Mouse (Mus musculus) forebrain, embryonic 15.5 days (tissue): ENCODE measurements around the gene Naaladl1. TPM values are rescaled to one million over a fixed set of nuclear protein-coding genes. Genes with fewer than 3 reads are reported as not detected.
A peak's percentile ranks its signal among the peaks of the same experiment; 100 is the strongest.
"Not testable (repeated sequence)": the region's sequence is repeated elsewhere in the genome, so short reads cannot be mapped to it uniquely, and the experiment has no call there.

Source experiments
- ATAC-seq: fragments of 200-750 bp; cut with Nextera tagmentation; replicated peaks from 2 replicates; pipeline ENCODE4 v1.8.0; 2017; ENCODE audit warnings: mild to moderate bottlenecking, moderate TSS enrichment, moderate library complexity
- H3K27ac ChIP-seq: fragments of 300-500 bp; sonication (generic); replicated peaks from 2 replicates; pipeline ENCODE4 v1.5.1; 2015; ENCODE audit warnings: mild to moderate bottlenecking, inconsistent platforms
- H3K27me3 ChIP-seq: fragments of 300-500 bp; sonication (generic); 2 replicates; pipeline ENCODE4 v1.6.1; 2015; ENCODE audit warnings: inconsistent platforms
- H3K36me3 ChIP-seq: fragments of 300-500 bp; sonication (generic); 2 replicates; pipeline ENCODE4 v1.6.1; 2015; ENCODE audit warnings: mild to moderate bottlenecking, inconsistent platforms
- H3K4me1 ChIP-seq: fragments of 300-500 bp; sonication (generic); 2 replicates; pipeline ENCODE4 v1.6.1; 2015; ENCODE audit warnings: inconsistent platforms
- H3K4me2 ChIP-seq: fragments of 300-500 bp; sonication (generic); replicated peaks from 2 replicates; pipeline ENCODE4 v1.6.1; 2015; ENCODE audit warnings: mild to moderate bottlenecking, inconsistent platforms
- H3K4me3 ChIP-seq: fragments of 300-500 bp; sonication (generic); 2 replicates; pipeline ENCODE4 v1.5.1; 2015; ENCODE audit warnings: mild to moderate bottlenecking, inconsistent platforms
- H3K9ac ChIP-seq: fragments of 300-500 bp; sonication (generic); replicated peaks from 2 replicates; pipeline ENCODE4 v1.6.1; 2015; ENCODE audit warnings: mild to moderate bottlenecking, inconsistent platforms
- H3K9me3 ChIP-seq: fragments of 300-500 bp; sonication (generic); 2 replicates; pipeline ENCODE4 v1.6.1; 2016; ENCODE audit warnings: inconsistent platforms
- WGBS: fragments of 180-500 bp; shearing (Covaris S2); methylation state at CpG from one replicate; pipeline ENCODE4 v1.1.7; 2015; ENCODE audit warnings: mixed read lengths; 5-methylcytosine and 5-hydroxymethylcytosine counted together
- polyA plus RNA-seq: library from polyadenylated mRNA; unstranded; fragments of >200 nt; fragmentation: Nextera tagmentation; extraction: Ambion mirVana; gene quantifications from 2 replicates; pipeline ENCODE4 v1.2.1, GENCODE M21; 2015

Naaladl1 gene
- polyA plus RNA-seq, 1 experiment from 2014 or later = 0.53 TPM

- peaks cover 26% of the 10 kb centered on the region for H3K4me1 ChIP-seq
- no peak overlapping the region for H3K9ac ChIP-seq
- no peaks in the 10 kb centered on the region for H3K36me3 ChIP-seq
- ATAC-seq = no peak
- no peak overlapping the region for H3K27ac ChIP-seq
- no peaks in the 10 kb centered on the region for H3K9me3 ChIP-seq
- no peak overlapping the region for H3K4me2 ChIP-seq
- WGBS = 42% methylated on average over 19 of the region's 19 CpGs
- H3K4me3 ChIP-seq = no peak overlapping the region
- H3K27me3 ChIP-seq = no peaks in the 10 kb centered on the region
These were observed 16.2 kb downstream of the Naaladl1 start for GRCm38 (mm10) chr19:6121761-6122160.

DNA sequence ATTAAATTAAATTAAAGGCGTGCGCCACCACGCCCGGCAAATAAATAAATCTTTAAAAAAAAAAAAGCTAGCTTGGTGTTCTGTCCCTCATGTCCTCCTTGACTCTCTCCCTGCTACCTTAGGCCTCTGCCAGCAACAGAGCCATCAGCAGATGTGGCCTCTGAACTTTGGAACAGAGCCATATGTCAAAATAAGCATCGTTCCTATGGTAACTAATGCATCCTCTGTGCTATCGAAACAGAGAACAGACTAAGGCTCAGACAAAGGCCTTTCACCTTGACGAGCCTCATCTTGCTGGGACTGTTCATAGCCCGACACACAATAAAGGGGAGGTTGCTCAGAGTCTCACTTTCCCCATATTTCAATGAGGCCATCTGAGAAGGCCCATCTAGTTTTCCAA lies 17.7 kb downstream of the Naaladl1 start:
- Histone ChIP-seq H3K4me1 (peaks cover 20% of the 10 kb centered on the region), H3K27ac (peak overlapping the region; percentile 25; the same call in 1 of the 2 replicates), H3K4me3 (no peak overlapping the region), H3K36me3 (no peaks in the 10 kb centered on the region), H3K9me3 (no peaks in the 10 kb centered on the region), H3K9ac (no peak overlapping the region), H3K4me2 (no peak overlapping the region), H3K27me3 (no peaks in the 10 kb centered on the region)
- no peak for ATAC-seq
- 64% methylated on average over 8 of the region's 8 CpGs for WGBS

- no peak overlapping the region for H3K27ac ChIP-seq
- no peaks in the 10 kb centered on the region for H3K36me3 ChIP-seq
- no peaks in the 10 kb centered on the region for H3K9me3 ChIP-seq
- H3K4me2 ChIP-seq = no peak overlapping the region
- H3K9ac ChIP-seq = no peak overlapping the region
- H3K4me1 ChIP-seq = peaks cover 10% of the 10 kb centered on the region
- WGBS = 64% methylated on average over 2 of the region's 2 CpGs
- H3K4me3 ChIP-seq = no peak overlapping the region
- no peaks in the 10 kb centered on the region for H3K27me3 ChIP-seq
- ATAC-seq = no peak
These were observed 19.3 kb downstream of the Naaladl1 start for GRCm38 (mm10) chr19:6124898-6125297.

GRCm38 (mm10) chr19:6126289-6126688 lies 20.7 kb downstream of the Naaladl1 start:
- Histone ChIP-seq H3K27ac (no peak overlapping the region), H3K4me2 (no peak overlapping the region), H3K27me3 (no peaks in the 10 kb centered on the region), H3K9me3 (no peaks in the 10 kb centered on the region), H3K9ac (no peak overlapping the region), H3K36me3 (no peaks in the 10 kb centered on the region), H3K4me1 (peaks cover 10% of the 10 kb centered on the region; the same call in 1 of the 2 replicates), H3K4me3 (no peak overlapping the region)
- ATAC-seq = no peak
- WGBS = 25% methylated on average over 4 of the region's 4 CpGs

DNA sequence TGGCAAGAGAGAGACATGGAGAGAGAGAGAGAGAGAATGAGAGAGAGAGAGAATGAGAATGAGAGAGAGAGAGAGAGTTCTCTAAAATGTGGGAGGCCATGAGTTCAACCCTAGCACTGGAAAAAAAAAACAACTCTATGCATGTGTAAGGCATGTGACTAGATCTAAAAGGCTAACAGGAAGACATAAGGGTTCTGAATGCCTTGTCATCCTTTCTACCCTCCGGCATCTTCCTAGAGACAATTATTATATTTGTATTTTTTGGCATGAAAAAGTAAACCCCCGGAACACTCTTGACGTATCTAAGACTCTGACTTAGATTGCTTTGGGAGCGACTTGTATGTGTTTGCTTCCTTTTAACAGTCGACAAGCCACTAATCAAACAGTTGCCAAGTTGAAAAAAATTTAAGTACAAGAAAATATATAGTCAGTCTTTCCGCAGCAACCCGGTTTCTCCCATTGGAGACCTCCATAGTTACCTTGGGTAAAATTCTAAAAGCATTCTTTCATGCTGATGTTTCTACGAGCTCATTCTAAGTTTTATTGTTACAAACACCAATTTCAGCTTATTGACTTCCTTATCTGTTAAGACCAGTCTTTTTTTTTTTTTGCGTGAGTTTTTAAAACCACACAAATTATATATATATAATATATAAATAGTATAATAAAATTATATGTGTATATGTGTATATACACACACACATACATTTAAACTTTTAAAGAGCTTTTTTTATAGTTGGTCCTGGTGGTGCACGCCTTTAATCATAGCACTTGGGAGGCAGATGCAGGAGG lies 21.4 kb downstream of the Naaladl1 start:
- no peaks in the 10 kb centered on the region for H3K9me3 ChIP-seq
- peak overlapping the region; percentile 49 for H3K4me3 ChIP-seq
- no peak for ATAC-seq
- peak overlapping the region; percentile 51 for H3K4me2 ChIP-seq
- no peak overlapping the region for H3K9ac ChIP-seq
- H3K4me1 ChIP-seq = peaks cover 10% of the 10 kb centered on the region; the same call in 1 of the 2 replicates
- H3K27ac ChIP-seq = peak overlapping the region; percentile 85; the same call in 1 of the 2 replicates
- H3K36me3 ChIP-seq = no peaks in the 10 kb centered on the region
- no peaks in the 10 kb centered on the region for H3K27me3 ChIP-seq
- 76% methylated on average over 10 of the region's 10 CpGs for WGBS

DNA sequence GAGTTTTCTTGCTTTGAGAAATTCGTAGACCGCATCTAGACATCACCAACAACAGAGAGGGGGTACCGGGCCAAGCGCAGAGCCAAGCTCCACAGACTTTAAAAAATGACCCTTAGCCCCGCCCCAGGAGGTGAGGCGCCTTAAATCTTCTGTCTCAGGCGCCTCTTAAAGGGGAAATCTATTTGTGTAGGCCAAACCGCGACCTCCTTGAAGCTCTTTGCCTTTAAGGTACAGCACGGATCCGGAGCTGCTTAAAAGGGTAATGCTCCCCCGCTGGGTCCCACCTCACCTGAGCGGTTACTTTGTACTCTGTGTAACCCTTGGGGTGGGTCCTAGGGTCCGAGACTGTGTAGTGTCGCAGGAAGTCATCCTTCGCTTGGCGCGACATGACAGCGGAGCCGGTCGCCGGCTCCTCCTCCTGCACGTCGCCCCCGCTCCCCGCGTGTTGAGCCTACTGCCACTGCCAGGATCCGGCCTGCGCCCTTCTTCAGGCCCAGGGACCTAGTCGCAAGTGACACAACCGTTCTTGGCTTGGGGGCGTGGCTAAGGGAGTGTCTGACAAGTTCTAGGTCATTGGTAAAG lies 22.3 kb downstream of the Naaladl1 start, which contains the start of gene Snx15:
TSS of gene Snx15 (minus strand) at position 545 of the 582 bp plus-strand sequence.
- peak within 1 kb of the TSS; percentile 55 for H3K9ac ChIP-seq
- H3K4me1 ChIP-seq = peaks cover 10% of the 10 kb centered on the region; the same call in 1 of the 2 replicates
- peak within 1 kb of the TSS; percentile 49 for H3K4me3 ChIP-seq
- no peaks in the 10 kb centered on the region for H3K27me3 ChIP-seq
- peak within 1 kb of the TSS; percentile 85 for H3K27ac ChIP-seq
- WGBS = under 1% methylated on average over 32 of the region's 32 CpGs
- ATAC-seq = peak; percentile 96
- H3K9me3 ChIP-seq = no peaks in the 10 kb centered on the region
- peak within 1 kb of the TSS; percentile 51 for H3K4me2 ChIP-seq
- H3K36me3 ChIP-seq = no peaks in the 10 kb centered on the region

DNA sequence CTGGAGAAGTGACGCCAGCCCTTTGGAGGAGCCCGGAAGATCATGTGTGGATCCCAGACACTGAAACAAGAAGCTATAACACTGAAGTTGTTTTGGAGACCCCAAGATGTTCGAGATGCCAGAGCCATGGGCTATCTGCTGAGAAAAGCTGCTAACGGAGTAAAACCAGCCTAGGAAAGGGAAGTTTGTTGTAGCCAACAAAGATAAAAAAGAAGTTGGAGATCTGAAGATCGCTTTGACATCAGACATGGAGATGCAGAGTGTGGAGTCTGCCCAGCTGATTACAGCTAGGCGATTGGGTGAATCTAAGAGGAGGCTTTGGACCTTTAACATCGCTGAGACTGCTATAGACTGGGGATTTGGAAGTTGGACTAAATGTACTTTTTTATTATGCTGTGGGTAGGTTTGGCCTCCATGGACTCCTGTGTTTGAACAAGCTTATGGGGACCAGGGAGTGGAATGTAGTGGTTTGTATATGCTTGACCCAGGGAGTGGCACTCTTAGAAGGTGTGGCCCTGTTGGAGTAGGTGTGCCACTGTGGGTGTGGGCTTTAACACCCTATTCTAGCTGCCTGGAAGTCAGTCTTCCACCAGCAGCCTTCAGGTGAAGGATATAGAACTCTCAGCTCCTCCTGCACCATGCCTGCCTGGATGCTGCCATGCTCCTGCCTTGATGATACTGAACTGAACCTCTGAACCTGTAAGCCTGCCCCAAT lies 25.0 kb downstream of the Naaladl1 start:
- peaks cover 11% of the 10 kb centered on the region; the same call in 1 of the 2 replicates for H3K36me3 ChIP-seq
- not testable (repeated sequence) for H3K27ac ChIP-seq, H3K4me3 ChIP-seq, H3K4me1 ChIP-seq, H3K9me3 ChIP-seq, H3K9ac ChIP-seq, ATAC-seq, H3K4me2 ChIP-seq, H3K27me3 ChIP-seq
- WGBS = 81% methylated on average over 7 of the region's 7 CpGs

DNA sequence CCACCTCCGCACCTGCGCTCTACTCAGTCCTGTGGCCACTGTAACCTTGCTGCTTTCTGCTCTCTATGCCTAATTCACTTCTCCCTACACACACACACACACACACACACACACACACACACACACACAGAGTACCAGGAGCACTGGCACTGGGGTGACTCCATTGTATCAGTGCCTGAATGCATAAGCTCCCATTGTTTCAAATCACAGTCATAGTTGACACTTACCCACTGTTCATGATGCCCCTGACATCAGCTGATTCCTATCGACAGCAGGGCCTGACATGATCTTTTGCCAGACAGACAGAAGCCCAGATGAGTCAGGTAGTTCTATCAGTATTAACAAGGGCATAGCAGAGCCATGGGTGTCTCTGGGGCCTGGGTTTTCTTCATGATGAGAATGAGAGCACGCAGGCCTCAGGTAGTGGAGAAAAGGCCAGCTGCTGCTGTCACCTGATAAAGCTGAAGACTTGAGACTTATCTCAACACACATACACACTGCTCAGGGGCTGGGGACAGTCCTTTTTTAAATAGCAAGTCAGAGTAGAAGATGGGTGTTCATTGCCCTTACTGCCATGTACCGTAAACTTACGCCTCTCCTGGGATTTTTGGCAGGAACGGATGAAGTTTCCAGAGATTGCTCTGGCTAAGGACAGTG lies 26.7 kb downstream of the Naaladl1 start:
- no peaks in the 10 kb centered on the region for H3K9me3 ChIP-seq
- H3K27me3 ChIP-seq = no peaks in the 10 kb centered on the region
- no peak overlapping the region for H3K4me3 ChIP-seq
- peaks cover 25% of the 10 kb centered on the region for H3K36me3 ChIP-seq
- no peak overlapping the region for H3K27ac ChIP-seq
- no peak overlapping the region for H3K9ac ChIP-seq
- WGBS = 88% methylated on average over 7 of the region's 7 CpGs
- H3K4me1 ChIP-seq = peaks cover 4% of the 10 kb centered on the region; the same call in 1 of the 2 replicates
- no peak for ATAC-seq
- no peak overlapping the region for H3K4me2 ChIP-seq

DNA sequence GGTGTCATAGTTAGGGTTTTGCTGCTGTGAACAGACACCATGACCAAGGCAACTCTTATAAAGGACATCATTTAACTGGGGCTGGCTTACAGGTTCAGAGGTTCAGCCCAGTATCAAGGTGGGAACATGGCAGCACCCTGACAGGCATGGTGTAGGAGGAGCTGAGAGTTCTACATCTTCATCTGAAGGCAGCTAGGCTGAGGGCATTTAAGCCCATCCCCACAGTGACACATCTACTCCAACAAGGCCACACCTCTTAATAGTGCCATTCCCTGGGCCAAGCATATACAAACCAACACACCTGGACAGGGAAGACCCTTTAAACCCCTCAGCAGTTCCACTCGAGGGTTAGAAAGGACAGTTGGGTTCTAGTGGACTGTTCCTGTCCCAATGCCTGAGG lies 27.6 kb downstream of the Naaladl1 start:
- H3K4me1 ChIP-seq = not testable (repeated sequence)

DNA sequence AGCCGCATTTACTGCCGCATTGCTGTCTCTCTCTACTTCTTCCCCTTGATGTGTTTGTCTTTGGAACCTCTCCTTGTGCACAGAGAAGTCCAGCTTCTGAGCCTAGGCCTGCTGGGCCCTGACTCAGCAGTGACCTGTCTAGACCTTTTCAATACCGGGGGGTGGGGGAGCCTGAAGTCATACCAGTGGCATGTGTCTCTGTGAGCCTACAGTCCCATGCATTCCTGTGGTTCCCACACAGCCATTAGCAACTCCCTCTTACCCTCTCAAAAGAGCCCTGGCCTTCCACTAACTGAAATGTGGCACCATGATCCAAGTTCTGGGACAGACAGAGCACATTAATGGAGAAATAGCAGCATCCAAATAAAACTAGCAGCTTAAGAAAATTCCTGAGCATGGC lies 30.8 kb downstream of the Naaladl1 start:
- no peak overlapping the region for H3K4me2 ChIP-seq
- H3K9ac ChIP-seq = no peak overlapping the region

More for the DNA sequence above, 27.6 kb downstream of the Naaladl1 start:
- H3K27me3 ChIP-seq, H3K9me3 ChIP-seq, H3K4me3 ChIP-seq, H3K27ac ChIP-seq, ATAC-seq, H3K4me2 ChIP-seq, H3K9ac ChIP-seq: not testable (repeated sequence)
- 48% methylated on average over 1 of the region's 1 CpGs for WGBS
- H3K36me3 ChIP-seq = peaks cover 26% of the 10 kb centered on the region

GRCm38 (mm10) chr19:6139701-6140100 lies 34.1 kb downstream of the Naaladl1 start:
- peak overlapping the region; percentile 98; the same call in 1 of the 2 replicates for H3K27ac ChIP-seq
- whole genome bisulfite sequencing = 90% methylated on average over 6 of the region's 6 CpGs

More for the DNA sequence above, 30.8 kb downstream of the Naaladl1 start:
- H3K4me1 ChIP-seq = peaks cover 11% of the 10 kb centered on the region
- H3K9me3 ChIP-seq = no peaks in the 10 kb centered on the region
- no peak overlapping the region for H3K27ac ChIP-seq
- no peak overlapping the region for H3K4me3 ChIP-seq
- no peak for ATAC-seq
- no peaks in the 10 kb centered on the region for H3K27me3 ChIP-seq
- WGBS = 91% methylated on average over 3 of the region's 3 CpGs
- H3K36me3 ChIP-seq = peaks cover 26% of the 10 kb centered on the region

More at GRCm38 (mm10) chr19:6139701-6140100, 34.1 kb downstream of the Naaladl1 start:
- H3K4me1 ChIP-seq = peaks cover 15% of the 10 kb centered on the region
- no peaks in the 10 kb centered on the region for H3K27me3 ChIP-seq
- H3K36me3 ChIP-seq = peaks cover 19% of the 10 kb centered on the region
- 0 out of 2 replicates have a peak overlapping the region, but pooled peaks have one; percentile 93 for H3K9ac ChIP-seq
- H3K4me2 ChIP-seq = peak overlapping the region; percentile 88
- H3K4me3 ChIP-seq = peak overlapping the region; percentile 68
- ATAC-seq = no peak
- H3K9me3 ChIP-seq = no peaks in the 10 kb centered on the region
